Mouse (Mus musculus): ENCODE measurements at regions not wholly inside any gene's neighbourhood (a gene's known extent, or its start where the extent isn't known, plus 50 kb on each side); places are given as distances from the start of the nearest gene placed in this dataset.

DNA sequence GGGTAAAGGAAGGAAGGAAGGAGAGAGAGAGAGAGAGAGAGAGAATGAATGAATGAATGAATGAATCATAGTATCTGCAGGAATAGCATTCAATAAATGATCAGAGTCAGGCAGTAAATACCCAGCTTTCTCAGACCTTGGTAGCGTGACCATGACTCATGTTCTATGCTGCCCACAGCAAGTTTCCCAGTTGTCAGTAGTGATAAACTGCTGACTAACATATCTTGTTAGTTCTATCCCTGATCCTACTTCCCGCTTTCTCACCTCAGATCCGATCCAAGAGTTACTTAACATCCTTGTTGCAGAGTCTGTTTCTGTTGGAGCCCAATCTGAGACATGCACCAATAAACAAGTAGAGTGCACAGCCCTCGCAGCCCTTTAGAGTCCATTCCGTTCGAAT lies 103.1 kb upstream of the Ptprt start:
- peak in 1 of 2 experiments; percentile 39 for DNase-seq (ENCODE audit: low spot score in 2 of 2)

GRCm38 (mm10) chr2:162740523-162740922 lies 79.6 kb upstream of the Ptprt start:
- no peak for DNase-seq (ENCODE audit: low spot score in 2 of 2)
- intact Hi-C loops (cut with DNase I), result no loop called here

More for the DNA sequence above, 103.1 kb upstream of the Ptprt start:
- intact Hi-C loops (cut with DNase I), result no loop called here

- intact Hi-C loops (cut with DNase I), result no loop called here
- DNase-seq (ENCODE audit: low spot score in 2 of 2), result no peak
These were observed 74.8 kb upstream of the Ptprt start for GRCm38 (mm10) chr2:162735761-162736160.

DNA sequence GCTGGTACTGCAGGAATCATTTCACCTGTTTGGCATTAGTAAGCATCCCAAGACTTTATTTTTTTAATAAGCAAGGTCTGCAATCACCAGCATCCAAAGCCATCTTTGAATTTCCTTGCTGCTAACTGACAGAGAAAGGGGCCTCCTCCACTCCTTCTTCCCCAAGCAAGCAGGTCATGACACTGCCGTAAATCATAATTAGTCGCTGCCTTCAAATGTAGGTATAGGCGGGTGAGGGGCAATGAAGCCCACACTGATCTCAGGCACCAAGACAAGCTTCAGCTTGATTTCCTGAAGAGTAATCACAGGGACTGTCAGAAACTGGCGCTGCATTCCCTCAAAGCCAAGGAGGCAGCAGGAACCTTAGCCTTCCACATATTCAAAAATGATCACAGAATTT lies 73.3 kb upstream of the Ptprt start:
- intact Hi-C loops (cut with DNase I), result no loop called here
- DNase-seq (ENCODE audit: low spot score in 2 of 2), result no peak

- intact Hi-C loops (cut with DNase I), result no loop called here
- DNase-seq (ENCODE audit: low spot score in 2 of 2), result no peak
These were observed 59.1 kb upstream of the Ptprt start for GRCm38 (mm10) chr2:162720016-162720415.

DNA sequence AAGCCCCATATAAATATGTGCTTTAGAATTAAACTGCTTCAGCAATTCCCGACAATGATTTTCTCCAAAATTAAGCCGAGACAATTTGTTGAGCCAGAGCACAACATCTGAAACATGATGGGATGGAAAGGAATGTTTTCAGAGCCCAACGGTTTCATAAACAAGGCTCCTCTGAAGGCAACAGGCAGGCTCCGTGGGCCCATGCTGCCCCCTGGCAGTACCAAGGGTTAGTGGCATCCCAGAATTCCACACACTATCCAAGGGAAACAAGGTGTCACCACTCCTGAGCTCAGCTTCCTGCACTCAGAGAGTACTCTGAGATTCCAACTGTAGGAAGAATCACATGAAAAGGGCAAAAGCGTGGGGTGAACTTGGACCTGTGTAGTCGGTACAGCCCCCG lies 57.5 kb upstream of the Ptprt start:
- intact Hi-C loops (cut with DNase I), result no loop called here
- DNase-seq (ENCODE audit: low spot score in 2 of 2), result peak in 1 of 2 experiments; percentile 21

GRCm38 (mm10) chr2:162714976-162715375 lies 54.0 kb upstream of the Ptprt start:
- peak; percentile 17 to 79 for DNase-seq (ENCODE audit: low spot score in 2 of 2)

GRCm38 (mm10) chr2:162712972-162713371 lies 52.0 kb upstream of the Ptprt start:
- intact Hi-C loops (cut with DNase I), result loop anchor here (5.0 kb wide), 2 partner anchors 69 to 174 kb away; no protein-coding TSS in a partner anchor
- no peak for DNase-seq (ENCODE audit: low spot score in 2 of 2)

More at GRCm38 (mm10) chr2:162714976-162715375, 54.0 kb upstream of the Ptprt start:
- intact Hi-C loops (cut with DNase I), result loop anchor here (5.0 kb wide), 2 partner anchors 67 to 172 kb away; no protein-coding TSS in a partner anchor

GRCm38 (mm10) chr2:162712394-162712793 lies 51.4 kb upstream of the Ptprt start:
- intact Hi-C loops (cut with DNase I), result loop anchor here (5.0 kb wide), 2 partner anchors 70 to 175 kb away; no protein-coding TSS in a partner anchor
- peak in 1 of 2 experiments; percentile 46 for DNase-seq (ENCODE audit: low spot score in 2 of 2)
